ENCODE assay signal across 11 mouse cellular contexts in genomic region chr13:69991892-69992261, GRCm38 (mm10).
DNase-seq lines count a peak whose midpoint lies in the region; ATAC-seq and TF ChIP-seq lines count a peak whose summit lies in the region.
"Had no signal": no experiment of that assay in that cellular context is flagged by ENCODE, and none has a peak within 500 bp of the region (broad histone marks: within the 10 kb centered on the region; RNA-seq: fewer than 3 reads in every experiment).

No protein-coding gene starts in this region.

- H3K27ac ChIP-seq in forebrain, embryonic 12.5 days = 0 out of 2 replicates have a peak overlapping the region, but pooled peaks have one; percentile 32
- no peak overlapping the region for H3K27ac ChIP-seq in forebrain, embryonic 11.5 days (ENCODE audit: low read depth, low read length)
- no peak overlapping the region for H3K27ac ChIP-seq in hindbrain, postnatal 0 days
- H3K27ac ChIP-seq in midbrain, postnatal 0 days (ENCODE audit: low read depth, low read length) = no peak overlapping the region
- H3K27ac ChIP-seq in heart, embryonic 10.5 days = no peak overlapping the region
- H3K27ac ChIP-seq: heart, adult 2 months had no signal

- H3K9ac ChIP-seq in forebrain, embryonic 12.5 days = 0 out of 2 replicates have a peak overlapping the region, but pooled peaks have one; percentile 12
- H3K9ac ChIP-seq in forebrain, embryonic 11.5 days (ENCODE audit: low read length) = no peak overlapping the region
- peak overlapping the region; percentile 17; the same call in 1 of the 2 replicates for H3K9ac ChIP-seq in hindbrain, postnatal 0 days (replicated peaks; ENCODE audit: low read length)
- no peak overlapping the region; the same call in 1 of the 2 replicates for H3K9ac ChIP-seq in midbrain, postnatal 0 days (replicated peaks; ENCODE audit: low read length, poor library complexity, severe bottlenecking)
- H3K9ac ChIP-seq: lung, embryonic 14.5 days had no signal

- H3K9me3 ChIP-seq in forebrain, embryonic 12.5 days = no peaks in the 10 kb centered on the region
- no peaks in the 10 kb centered on the region for H3K9me3 ChIP-seq in forebrain, embryonic 11.5 days (ENCODE audit: control insufficient read depth, low read length)
- H3K9me3 ChIP-seq in hindbrain, postnatal 0 days (ENCODE audit: low read length) = no peaks in the 10 kb centered on the region
- H3K9me3 ChIP-seq in midbrain, postnatal 0 days (ENCODE audit: low read length) = no peaks in the 10 kb centered on the region
- H3K9me3 ChIP-seq in heart, embryonic 10.5 days = no peaks in the 10 kb centered on the region

- peaks cover 26% of the 10 kb centered on the region for H3K4me1 ChIP-seq in forebrain, embryonic 12.5 days
- H3K4me1 ChIP-seq in forebrain, embryonic 11.5 days (replicated peaks; ENCODE audit: control insufficient read depth, insufficient read depth, low read length) = peaks cover 10% of the 10 kb centered on the region; the same call in 1 of the 2 replicates
- peaks cover 13% of the 10 kb centered on the region for H3K4me1 ChIP-seq in hindbrain, postnatal 0 days (ENCODE audit: insufficient read depth, low read length)
- H3K4me1 ChIP-seq in midbrain, postnatal 0 days (ENCODE audit: insufficient read depth, low read length) = peaks cover 3% of the 10 kb centered on the region; the same call in 1 of the 2 replicates
- peaks cover 5% of the 10 kb centered on the region for H3K4me1 ChIP-seq in heart, embryonic 10.5 days

- TF ChIP-seq CTCF in brain, embryonic 14.5 days (IDR thresholded peaks at IDR 0.05; ENCODE audit: borderline replicate concordance, extremely low read depth, insufficient read depth, insufficient read length) = no peak
- TF ChIP-seq CTCF in hindbrain, postnatal 0 days (IDR thresholded peaks at IDR 0.05; ENCODE audit: low read depth) = no peak
- no peak for TF ChIP-seq CTCF in midbrain, postnatal 0 days (IDR thresholded peaks at IDR 0.05)

- no peak for ATAC-seq in forebrain, embryonic 12.5 days (ENCODE audit: low FRiP score)
- no peak for ATAC-seq in forebrain, embryonic 11.5 days (replicated peaks; ENCODE audit: low FRiP score)
- 0 out of 2 replicates have a peak, but pooled peaks have one; percentile 34 for ATAC-seq in hindbrain, postnatal 0 days
- ATAC-seq in midbrain, postnatal 0 days (ENCODE audit: low FRiP score) = 0 out of 2 replicates have a peak, but pooled peaks have one; percentile 1
- ATAC-seq: activated CD4-positive, CD25-positive, alpha-beta regulatory T cell, adult 4 months had no signal

- DNase-seq in forebrain, embryonic 11.5 days (ENCODE audit: low spot score) = no peak
- DNase-seq in brain, embryonic 14.5 days (ENCODE audit: low read depth) = peak; percentile 88
- peak; percentile 25 for DNase-seq in hindbrain, postnatal 0 days (ENCODE audit: low spot score)
- no peak for DNase-seq in midbrain, postnatal 0 days (ENCODE audit: low spot score)
- no peak for DNase-seq in heart, embryonic 10.5 days (ENCODE audit: low spot score)
- no peak for DNase-seq in thymus, adult 18-20 months
- no peak for DNase-seq in heart, postnatal 14 days

- no peaks in the 10 kb centered on the region for H3K36me3 ChIP-seq in forebrain, embryonic 12.5 days (replicated peaks)
- H3K36me3 ChIP-seq in forebrain, embryonic 11.5 days (ENCODE audit: control insufficient read depth, insufficient read depth, low read length) = no peaks in the 10 kb centered on the region
- H3K36me3 ChIP-seq in hindbrain, postnatal 0 days (ENCODE audit: insufficient read depth, low read length) = no peaks in the 10 kb centered on the region
- H3K36me3 ChIP-seq in midbrain, postnatal 0 days (ENCODE audit: insufficient read depth, low read length) = no peaks in the 10 kb centered on the region
- no peaks in the 10 kb centered on the region for H3K36me3 ChIP-seq in heart, embryonic 10.5 days

- intact Hi-C loops in heart, postnatal 14 days (cut with DNase I) = loop anchor here (1.0 to 2.0 kb wide), 3 partner anchors 247 to 295 kb away; partner anchors contain the start of gene Ube2ql1

- H3K27me3 ChIP-seq in forebrain, embryonic 12.5 days = no peaks in the 10 kb centered on the region; the same call in 1 of the 2 replicates
- no peaks in the 10 kb centered on the region for H3K27me3 ChIP-seq in forebrain, embryonic 11.5 days (ENCODE audit: control insufficient read depth, insufficient read depth, low read length)
- no peaks in the 10 kb centered on the region for H3K27me3 ChIP-seq in hindbrain, postnatal 0 days (ENCODE audit: insufficient read depth, low read length)
- H3K27me3 ChIP-seq in midbrain, postnatal 0 days (ENCODE audit: insufficient read depth, low read length) = no peaks in the 10 kb centered on the region
- H3K27me3 ChIP-seq in heart, embryonic 10.5 days (ENCODE audit: insufficient read depth, poor library complexity, severe bottlenecking) = peaks cover 6% of the 10 kb centered on the region; the same call in 1 of the 2 replicates

- 54% methylated on average over 14 of the region's 14 CpGs for WGBS in forebrain, embryonic 12.5 days
- WGBS in forebrain, embryonic 11.5 days = 66% methylated on average over 14 of the region's 14 CpGs
- WGBS in hindbrain, postnatal 0 days = 33% methylated on average over 14 of the region's 14 CpGs
- WGBS in midbrain, postnatal 0 days = 30% methylated on average over 14 of the region's 14 CpGs
- 58% methylated on average over 14 of the region's 14 CpGs for WGBS in heart, embryonic 10.5 days

- H3K4me3 ChIP-seq in forebrain, embryonic 12.5 days (replicated peaks) = no peak overlapping the region
- no peak overlapping the region for H3K4me3 ChIP-seq in forebrain, embryonic 11.5 days (ENCODE audit: low read depth, low read length)
- H3K4me3 ChIP-seq in hindbrain, postnatal 0 days (ENCODE audit: low read length) = 0 out of 2 replicates have a peak overlapping the region, but pooled peaks have one; percentile 10
- H3K4me3 ChIP-seq in midbrain, postnatal 0 days (ENCODE audit: low read depth, low read length) = no peak overlapping the region
- H3K4me3 ChIP-seq in heart, embryonic 10.5 days = no peak overlapping the region
- H3K4me3 ChIP-seq: heart, adult 2 months had no signal

- H3K4me2 ChIP-seq in forebrain, embryonic 12.5 days = no peak overlapping the region
- H3K4me2 ChIP-seq in forebrain, embryonic 11.5 days (ENCODE audit: low read depth, low read length, severe bottlenecking) = no peak overlapping the region
- peak overlapping the region; percentile 30 for H3K4me2 ChIP-seq in hindbrain, postnatal 0 days (ENCODE audit: low read depth, low read length)
- peak overlapping the region; percentile 7 for H3K4me2 ChIP-seq in midbrain, postnatal 0 days (ENCODE audit: low read depth, low read length, poor library complexity, severe bottlenecking)
- H3K4me2 ChIP-seq: lung, embryonic 14.5 days had no signal

- TF ChIP-seq POLR2A in brain, embryonic 14.5 days (IDR thresholded peaks at IDR 0.05; ENCODE audit: borderline replicate concordance, extremely low read depth, insufficient read depth, insufficient read length, poor library complexity, severe bottlenecking) = no peak

Comparison
In these comparisons a context has a peak if more than half of its experiments do, and no peak if none do; other contexts are left out.
1. H3K9ac ChIP-seq: peak in forebrain, embryonic 12.5 days (single experiment) and hindbrain, postnatal 0 days (single experiment); none in forebrain, embryonic 11.5 days (single experiment) and midbrain, postnatal 0 days (single experiment).
2. ATAC-seq: peak in hindbrain, postnatal 0 days (single experiment) and midbrain, postnatal 0 days (single experiment); none in forebrain, embryonic 12.5 days (single experiment) and forebrain, embryonic 11.5 days (single experiment).
3. H3K4me2 ChIP-seq: peak in hindbrain, postnatal 0 days (single experiment) and midbrain, postnatal 0 days (single experiment); none in forebrain, embryonic 12.5 days (single experiment) and forebrain, embryonic 11.5 days (single experiment).
4. DNase-seq: peak in brain, embryonic 14.5 days (single experiment) and hindbrain, postnatal 0 days (single experiment); none in forebrain, embryonic 11.5 days (single experiment), midbrain, postnatal 0 days (single experiment), heart, embryonic 10.5 days (single experiment), thymus, adult 18-20 months (0 of 2) and heart, postnatal 14 days (0 of 2).